Mouse (Mus musculus) adrenal gland, adult 8-10 months (tissue): Measurements from ENCODE around the gene Mcrip2. TPM values are rescaled to one million over a fixed set of nuclear protein-coding genes. Genes with fewer than 3 reads are reported as not detected.

Experiments
- microRNA-seq, 2 experiments: library from miRNA; unstranded; fragments of <30 nt; microRNA quantifications; one replicate each; pipeline ENCODE4 v1.2.0; 2022
- total RNA-seq, 4 experiments: library from RNA; stranded (reverse); gene quantifications; 2 replicates each; pipeline ENCODE4 v1.2.4; 2022

Mcrip2 gene
- total RNA-seq, 4 experiments from 2014 or later: 264 to 492 (median 338) TPM

Small RNA genes lying within 50 kb of the gene (microRNA-seq; reads per million reads assigned to microRNA genes)
- gene Mir3082: 0.67 to 1.6 reads per million in 2 experiments

Other genes starting within 250 kb of the Mcrip2 start
- gene Gng13, start 151.6 kb downstream of the Mcrip2 start, total RNA-seq: 1 to 10 TPM in 1 of 4 experiments, under 1 TPM in 1, not detected in 2; 0.74 to 2.9 TPM
- gene Chtf18, start 141.3 kb downstream of the Mcrip2 start, total RNA-seq: 1 to 10 TPM; 1.2 to 4.9 (median 2.6) TPM
- 10 to 100 TPM; 17.8 to 23.5 (median 20.4) TPM for gene Rpusd1, start 141.1 kb downstream of the Mcrip2 start, total RNA-seq
- gene Mslnl, start 132.7 kb downstream of the Mcrip2 start, total RNA-seq: under 1 TPM; 0.09 to 0.52 (median 0.30) TPM
- 1 to 10 TPM; 4.8 to 7.1 (median 6.0) TPM for gene Msln, start 114.4 kb downstream of the Mcrip2 start, total RNA-seq
- 10 to 100 TPM; 34.8 to 45.2 (median 40.1) TPM for gene Narfl, start 95.0 kb downstream of the Mcrip2 start, total RNA-seq
- gene Haghl, start 83.1 kb downstream of the Mcrip2 start, total RNA-seq: 10 to 100 TPM; 21.4 to 67.2 (median 55.9) TPM
- gene Ccdc78, start 82.2 kb downstream of the Mcrip2 start, total RNA-seq: under 1 TPM in 1 of 4 experiments, not detected in 3; 0.15 TPM
- 100 to 1,000 TPM in 3 of 4 experiments, 10 to 100 TPM in 1; 91.1 to 131 (median 117) TPM for gene Fam173a, start 75.9 kb downstream of the Mcrip2 start, total RNA-seq
- not detected for gene AC134908.4, start 73.1 kb downstream of the Mcrip2 start, total RNA-seq
- gene Metrn, start 71.6 kb downstream of the Mcrip2 start, total RNA-seq: 10 to 100 TPM; 31.4 to 45.8 (median 39.3) TPM
- 10 to 100 TPM; 37.9 to 62.9 (median 43.0) TPM for gene Fbxl16, start 59.7 kb downstream of the Mcrip2 start, total RNA-seq
- gene Wdr24, start 45.1 kb downstream of the Mcrip2 start, total RNA-seq: 10 to 100 TPM; 21.9 to 28.0 (median 24.5) TPM
- 100 to 1,000 TPM; 104 to 137 (median 119) TPM for gene Jmjd8, start 39.9 kb downstream of the Mcrip2 start, total RNA-seq
- 100 to 1,000 TPM; 184 to 246 (median 214) TPM for gene Stub1, start 35.4 kb downstream of the Mcrip2 start, total RNA-seq
- gene Rhbdl1, start 31.5 kb downstream of the Mcrip2 start, total RNA-seq: 10 to 100 TPM; 14.7 to 79.0 (median 33.0) TPM
- gene Gm20683, start 27.0 kb downstream of the Mcrip2 start, total RNA-seq: 10 to 100 TPM in 3 of 4 experiments, 1 to 10 TPM in 1; 7.3 to 36.4 (median 20.8) TPM
- gene Rhot2, start 23.9 kb downstream of the Mcrip2 start, total RNA-seq: 100 to 1,000 TPM in 3 of 4 experiments, 10 to 100 TPM in 1; 89.3 to 155 (median 139) TPM
- gene Wdr90, start 7.3 kb downstream of the Mcrip2 start, total RNA-seq: 10 to 100 TPM; 14.7 to 41.8 (median 22.9) TPM
- 100 to 1,000 TPM; 113 to 215 (median 150) TPM for gene Mettl26, start 6.3 kb upstream of the Mcrip2 start, total RNA-seq
- gene Wfikkn1, start 12.1 kb upstream of the Mcrip2 start, total RNA-seq: 1 to 10 TPM; 1.6 to 2.9 (median 2.0) TPM
- 10 to 100 TPM; 33.9 to 65.0 (median 36.3) TPM for gene Rab40c, start 51.0 kb upstream of the Mcrip2 start, total RNA-seq
- gene Pigq, start 76.2 kb upstream of the Mcrip2 start, total RNA-seq: 100 to 1,000 TPM; 101 to 126 (median 111) TPM
- not detected for gene Nhlrc4, start 76.2 kb upstream of the Mcrip2 start, total RNA-seq
- gene A930017K11Rik, start 83.8 kb upstream of the Mcrip2 start, total RNA-seq: not detected
- gene Capn15, start 117.0 kb upstream of the Mcrip2 start, total RNA-seq: 10 to 100 TPM; 20.1 to 34.6 (median 24.9) TPM
- gene Rab11fip3, start 200.8 kb upstream of the Mcrip2 start, total RNA-seq: 10 to 100 TPM; 22.7 to 37.2 (median 29.9) TPM
- gene Decr2, start 221.6 kb upstream of the Mcrip2 start, total RNA-seq: 10 to 100 TPM; 23.0 to 26.8 (median 24.2) TPM
- gene Nme4, start 226.8 kb upstream of the Mcrip2 start, total RNA-seq: 10 to 100 TPM in 1 of 4 experiments, 1 to 10 TPM in 3; 2.1 to 10.4 (median 6.0) TPM
- gene Tmem8, start 244.5 kb upstream of the Mcrip2 start, total RNA-seq: 10 to 100 TPM in 3 of 4 experiments, 1 to 10 TPM in 1; 7.8 to 14.9 (median 12.0) TPM